Mouse (Mus musculus): ENCODE data around the gene Olfr588-ps1.
A peak's percentile ranks its signal among the peaks of the same experiment; 100 is the strongest.
"Not testable (repeated sequence)": the region's sequence is repeated elsewhere in the genome, so short reads cannot be mapped to it uniquely, and the experiment has no call there.

Olfr588-ps1 gene

GRCm38 (mm10) chr7:103140579-103140978, at the start of gene Olfr588-ps1:
Gene Olfr588-ps1 (plus strand): TSS chr7:103140879.
- DNase-seq (ENCODE audit: low read depth, low spot score), result no peak

GRCm38 (mm10) chr7:103097420-103097819, 43.3 kb upstream of the Olfr588-ps1 start, which contains the start of gene Olfr585:
Gene Olfr585 (plus strand): TSS chr7:103097720.
- DNase-seq (ENCODE audit: low read depth, low spot score), result no peak

GRCm38 (mm10) chr7:103119406-103119805, 21.3 kb upstream of the Olfr588-ps1 start:
- DNase-seq (ENCODE audit: low read depth, low spot score), result peak; percentile 6

- DNase-seq (ENCODE audit: low read depth, low spot score), result no peak
These were observed 15.1 kb upstream of the Olfr588-ps1 start, which contains the start of gene Olfr586 for GRCm38 (mm10) chr7:103125538-103125937. Gene Olfr586 (minus strand): TSS chr7:103125638.

- no peak for DNase-seq (ENCODE audit: low read depth, low spot score)
These were observed 15.6 kb downstream of the Olfr588-ps1 start, which contains the start of gene Olfr589 for GRCm38 (mm10) chr7:103156256-103156655. Gene Olfr589 (minus strand): TSS chr7:103156356.

- DNase-seq (ENCODE audit: low read depth, low spot score), result no peak
These were observed 29.0 kb downstream of the Olfr588-ps1 start for GRCm38 (mm10) chr7:103169697-103170096.

GRCm38 (mm10) chr7:103178240-103178639, 37.6 kb downstream of the Olfr588-ps1 start, which contains the start of gene Olfr591:
Gene Olfr591 (minus strand): TSS chr7:103178340.
- DNase-seq (ENCODE audit: low read depth, low spot score), result no peak

GRCm38 (mm10) chr7:103184503-103184902, 43.8 kb downstream of the Olfr588-ps1 start, which contains the start of gene Olfr592:
Gene Olfr592 (plus strand): TSS chr7:103184803.
- DNase-seq (ENCODE audit: low read depth, low spot score), result not testable (repeated sequence)
